Mouse (Mus musculus) ES-Bruce4 (cell line): ENCODE data around the gene Fhl2.

Experiments
- CTCF ChIP-seq: IDR thresholded peaks from one replicate; pipeline ENCODE4 v1.8.1; 2011; ENCODE audit warnings: low read depth, low read length
- EP300 ChIP-seq: IDR thresholded peaks from 2 replicates; pipeline ENCODE4 v1.6.1; 2011; ENCODE audit warnings: low read depth, low read length; ENCODE audit not compliant: insufficient read depth

DNA sequence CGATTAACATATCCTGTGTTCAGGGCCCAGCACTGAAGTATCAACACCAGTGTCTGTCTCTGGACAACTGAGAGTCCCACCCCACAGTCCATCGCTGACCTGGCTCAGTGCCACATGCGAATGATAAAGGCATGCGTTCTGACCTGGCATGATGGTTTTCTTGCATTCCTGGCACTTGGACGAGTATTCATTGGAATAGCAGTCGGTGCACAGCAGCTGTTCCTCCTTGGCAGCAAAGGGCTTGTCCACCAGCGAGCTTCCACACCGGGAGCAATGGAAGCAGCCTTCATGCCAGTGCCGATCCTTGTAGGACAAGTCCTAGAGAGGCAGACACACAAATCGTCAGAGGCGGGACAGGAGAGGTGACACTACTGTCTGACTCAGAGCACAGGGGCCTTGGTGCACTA is 55.2 kb downstream of the Fhl2 start:
- no peak for TF ChIP-seq CTCF
- TF ChIP-seq EP300: no peak
